Mouse (Mus musculus) T-helper 17 cell (primary cell): ENCODE measurements around the gene Myo5c.

ENCODE experiments used
- in situ Hi-C, 2 experiments: fragments of 300-600 bp; cut with MboI, MseI; formaldehyde crosslinking; loops; 1 replicate in 1 of 2; 2 replicates in 1 of 2; pipeline ENCODE4 v1.15.1; 2025; ENCODE audit warnings: high pct_unique_total_duplicates in 2 of 2

Myo5c gene

GRCm38 (mm10) chr9:75319365-75319764 is 87.5 kb downstream of the Myo5c start:
- in situ Hi-C loops: loop anchor here in 1 of 2 experiments (5.0 kb wide), 1 partner anchor 123 kb away; the partner anchor contains the start of gene Leo1

- in situ Hi-C loops: no loop called here
Measured at GRCm38 (mm10) chr9:75322099-75322885, 90.5 kb downstream of the Myo5c start.

GRCm38 (mm10) chr9:75328047-75328446 is 96.2 kb downstream of the Myo5c start:
- in situ Hi-C loops: no loop called here

GRCm38 (mm10) chr9:75330821-75331220 is 99.0 kb downstream of the Myo5c start:
- in situ Hi-C loops: loop anchor here in 1 of 2 experiments (5.0 kb wide), 1 partner anchor 56 kb away; no protein-coding TSS in a partner anchor

GRCm38 (mm10) chr9:75334440-75334839 is 102.6 kb downstream of the Myo5c start:
- in situ Hi-C loops: loop anchor here in 1 of 2 experiments (5.0 kb wide), 1 partner anchor 53 kb away; no protein-coding TSS in a partner anchor

- in situ Hi-C loops: no loop called here
Measured at GRCm38 (mm10) chr9:75338016-75338415, 106.2 kb downstream of the Myo5c start.

- in situ Hi-C loops: no loop called here
Measured at GRCm38 (mm10) chr9:75342433-75342832, 110.6 kb downstream of the Myo5c start.

- in situ Hi-C loops: no loop called here
Measured at GRCm38 (mm10) chr9:75347458-75347857, 115.6 kb downstream of the Myo5c start, which contains the start of gene Bcl2l10. TSS of gene Bcl2l10 (plus strand) at chr9:75347758.

GRCm38 (mm10) chr9:75348066-75348465 is 116.2 kb downstream of the Myo5c start:
- in situ Hi-C loops: no loop called here

- in situ Hi-C loops: no loop called here
Measured at GRCm38 (mm10) chr9:75348641-75349040, 116.8 kb downstream of the Myo5c start.

GRCm38 (mm10) chr9:75353094-75353493 is 121.3 kb downstream of the Myo5c start:
- in situ Hi-C loops: no loop called here
